Mouse (Mus musculus) midbrain, embryonic 10.5 days (tissue): ENCODE results near the gene Chrm5. TPM values are rescaled to one million over a fixed set of nuclear protein-coding genes. Genes with fewer than 3 reads are reported as not detected.

Source experiments
- DNase-seq: peaks from one replicate; pipeline ENCODE4 v3.0.0-alpha.2; 2017; ENCODE audit warnings: low spot score
- H3K27ac ChIP-seq: fragments of 300-500 bp; sonication (generic); replicated peaks from 2 replicates; pipeline ENCODE4 v1.5.1; 2016; ENCODE audit warnings: mild to moderate bottlenecking
- H3K27me3 ChIP-seq: fragments of 300-500 bp; sonication (generic); 2 replicates; pipeline ENCODE4 v1.6.1; 2016; ENCODE audit warnings: low read depth, mild to moderate bottlenecking; ENCODE audit not compliant: poor library complexity, severe bottlenecking
- H3K36me3 ChIP-seq: fragments of 300-500 bp; sonication (generic); 2 replicates; pipeline ENCODE4 v1.6.1; 2016; ENCODE audit warnings: mild to moderate bottlenecking, moderate library complexity
- H3K4me1 ChIP-seq: fragments of 300-500 bp; sonication (generic); 2 replicates; pipeline ENCODE4 v1.6.1; 2016
- H3K4me3 ChIP-seq: fragments of 300-500 bp; sonication (generic); 2 replicates; pipeline ENCODE4 v1.5.1; 2016; ENCODE audit warnings: mild to moderate bottlenecking, moderate library complexity
- H3K9me3 ChIP-seq: fragments of 300-500 bp; sonication (generic); replicated peaks from 2 replicates; pipeline ENCODE4 v1.6.1; 2016; ENCODE audit warnings: mild to moderate bottlenecking
- WGBS: fragments of 180-500 bp; shearing (Covaris S2); methylation state at CpG from one replicate; pipeline ENCODE4 v1.1.7; 2016; 5-methylcytosine and 5-hydroxymethylcytosine counted together
- polyA plus RNA-seq: library from polyadenylated mRNA; unstranded; fragments of >200 nt; fragmentation: Nextera tagmentation; extraction: Ambion mirVana; gene quantifications from 2 replicates; pipeline ENCODE4 v1.2.1, GENCODE M21; 2016

Gene Chrm5
- polyA plus RNA-seq, 1 experiment from 2014 or later = not detected

DNA sequence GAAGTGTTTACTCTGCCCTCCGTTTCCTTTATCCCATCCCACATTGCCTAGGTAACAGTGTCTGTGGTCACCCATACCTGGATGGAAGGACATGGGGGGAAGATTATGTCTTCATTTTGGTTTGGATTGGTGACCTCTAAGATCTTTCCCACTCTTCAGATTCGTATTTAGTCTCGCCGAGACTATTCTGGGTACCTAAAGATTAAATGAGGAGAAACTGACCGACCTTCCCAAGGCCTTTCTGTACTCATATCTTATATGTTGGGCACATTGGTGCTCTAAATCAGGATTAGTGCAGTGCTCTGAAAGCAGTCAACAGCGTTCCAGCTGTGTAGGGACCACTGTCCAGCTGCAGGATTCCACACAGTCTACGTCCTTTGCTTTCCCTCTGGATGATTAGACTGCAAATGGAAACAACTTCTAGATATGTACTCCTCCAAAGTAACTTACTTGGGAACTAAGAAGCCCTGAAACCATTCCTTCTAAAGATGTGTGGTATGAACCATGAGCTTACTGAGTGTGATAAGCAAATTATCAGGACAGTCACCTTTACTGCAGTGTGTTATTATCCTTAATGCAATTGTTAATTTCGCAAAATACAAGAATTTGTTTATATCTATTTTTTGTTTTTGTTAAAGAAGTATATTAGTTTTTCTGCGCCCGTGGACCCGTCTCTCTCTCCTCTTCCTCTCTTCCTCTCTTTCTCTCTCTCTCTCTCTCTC, 13.1 kb upstream of the Chrm5 start:
- no peaks in the 10 kb centered on the region; the same call in 1 of the 2 replicates for H3K27me3 ChIP-seq
- WGBS = 47% methylated on average over 11 of the region's 11 CpGs
- peak overlapping the region; percentile 99 for H3K27ac ChIP-seq
- H3K4me1 ChIP-seq = peaks cover 26% of the 10 kb centered on the region
- H3K36me3 ChIP-seq = no peaks in the 10 kb centered on the region
- peak; percentile 22 for DNase-seq
- H3K9me3 ChIP-seq = no peaks in the 10 kb centered on the region
- H3K4me3 ChIP-seq = peak overlapping the region; percentile 77

DNA sequence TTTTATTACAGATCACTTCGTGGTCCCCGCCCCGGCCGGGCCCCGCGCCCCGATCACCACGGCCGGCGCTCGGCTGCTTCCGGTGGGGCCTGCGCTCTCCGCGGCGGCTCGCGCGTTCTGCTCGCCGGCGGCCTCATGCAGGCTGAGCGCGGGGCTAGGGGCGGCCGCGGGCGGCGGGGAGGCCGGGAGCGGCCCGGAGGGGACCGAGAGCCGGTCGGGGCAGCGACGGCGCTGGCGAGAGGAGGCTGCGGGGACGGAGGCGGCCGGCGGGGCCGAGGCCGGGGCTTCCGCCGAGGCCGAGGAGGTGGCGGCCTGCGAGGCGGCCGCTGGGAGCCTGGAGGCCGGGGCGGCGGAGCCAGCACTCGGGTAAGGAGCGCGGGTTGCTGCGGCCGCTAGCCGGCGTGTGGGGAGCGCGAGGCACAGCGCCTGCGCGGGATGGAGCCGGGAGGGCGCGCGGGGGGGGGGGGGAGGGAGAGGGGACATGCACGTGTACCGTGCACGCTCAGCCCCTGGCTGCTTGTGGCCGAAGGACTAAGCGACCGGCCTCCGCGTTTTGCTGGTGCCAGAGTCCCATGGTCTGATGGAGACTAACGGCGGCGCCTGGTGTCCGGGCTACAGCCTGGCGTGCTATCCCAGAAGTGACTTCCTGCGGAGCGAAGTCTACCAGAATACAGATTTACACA, 12.4 kb upstream of the Chrm5 start, which contains the start of gene Aven:
Gene Aven (plus strand): TSS at position 109 of the 683 bp plus-strand sequence.
- under 1% methylated on average over 65 of the region's 87 CpGs for WGBS
- Histone ChIP-seq H3K27ac (peak within 1 kb of the TSS; percentile 99), H3K4me3 (peak within 1 kb of the TSS; percentile 77), H3K36me3 (no peaks in the 10 kb centered on the region), H3K4me1 (peaks cover 26% of the 10 kb centered on the region), H3K27me3 (no peaks in the 10 kb centered on the region; the same call in 1 of the 2 replicates), H3K9me3 (no peaks in the 10 kb centered on the region)
- peak; percentile 91 for DNase-seq

DNA sequence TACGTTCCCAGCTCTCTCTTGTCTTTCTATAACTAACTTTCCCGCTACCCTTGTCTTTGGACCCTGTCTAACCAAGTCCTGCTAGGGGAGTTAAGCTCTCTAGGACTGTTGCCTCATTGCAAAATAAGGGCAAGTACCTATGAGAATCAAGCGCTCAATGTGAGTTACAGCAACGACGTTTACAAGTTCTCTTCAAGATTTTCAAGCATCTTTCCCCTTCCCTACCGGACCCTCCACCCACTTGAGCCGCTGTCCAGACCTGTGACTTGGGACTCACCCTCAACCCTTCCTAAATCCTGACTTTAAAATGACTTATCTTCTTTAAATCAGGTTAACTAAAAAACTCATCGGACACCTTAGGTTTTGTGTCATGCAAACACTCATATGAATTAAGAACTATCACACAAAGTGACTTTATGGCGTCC, 11.9 kb upstream of the Chrm5 start:
- 6% methylated on average over 9 of the region's 9 CpGs for WGBS
- Histone ChIP-seq H3K36me3 (no peaks in the 10 kb centered on the region), H3K27ac (peak overlapping the region; percentile 99), H3K9me3 (no peaks in the 10 kb centered on the region), H3K27me3 (no peaks in the 10 kb centered on the region; the same call in 1 of the 2 replicates), H3K4me1 (peaks cover 26% of the 10 kb centered on the region), H3K4me3 (peak overlapping the region; percentile 77)
- DNase-seq = no peak

DNA sequence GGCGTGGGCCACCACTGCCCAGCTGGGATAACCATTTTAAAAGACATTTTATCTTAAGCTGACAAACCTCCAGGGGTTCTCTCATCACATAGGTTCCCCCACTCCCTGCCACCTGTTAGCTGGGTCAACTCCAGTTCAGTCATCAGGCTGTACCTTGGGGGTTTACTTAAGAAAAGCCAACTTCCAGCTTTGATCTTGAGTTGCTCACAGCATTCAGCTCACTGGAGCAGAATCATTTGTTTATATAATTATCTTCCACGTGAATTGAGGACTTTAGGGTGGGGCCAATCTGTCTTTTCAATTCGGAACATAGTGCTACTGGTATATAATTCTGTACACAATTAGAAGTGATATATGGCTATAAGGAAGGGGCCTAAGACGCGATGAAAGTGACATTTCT, 11.1 kb upstream of the Chrm5 start:
- no peak overlapping the region for H3K27ac ChIP-seq
- no peak overlapping the region for H3K4me3 ChIP-seq
- no peaks in the 10 kb centered on the region; the same call in 1 of the 2 replicates for H3K27me3 ChIP-seq
- peaks cover 26% of the 10 kb centered on the region for H3K4me1 ChIP-seq
- no peak for DNase-seq
- 83% methylated on average over 5 of the region's 5 CpGs for WGBS
- H3K36me3 ChIP-seq = no peaks in the 10 kb centered on the region
- H3K9me3 ChIP-seq = no peaks in the 10 kb centered on the region

DNA sequence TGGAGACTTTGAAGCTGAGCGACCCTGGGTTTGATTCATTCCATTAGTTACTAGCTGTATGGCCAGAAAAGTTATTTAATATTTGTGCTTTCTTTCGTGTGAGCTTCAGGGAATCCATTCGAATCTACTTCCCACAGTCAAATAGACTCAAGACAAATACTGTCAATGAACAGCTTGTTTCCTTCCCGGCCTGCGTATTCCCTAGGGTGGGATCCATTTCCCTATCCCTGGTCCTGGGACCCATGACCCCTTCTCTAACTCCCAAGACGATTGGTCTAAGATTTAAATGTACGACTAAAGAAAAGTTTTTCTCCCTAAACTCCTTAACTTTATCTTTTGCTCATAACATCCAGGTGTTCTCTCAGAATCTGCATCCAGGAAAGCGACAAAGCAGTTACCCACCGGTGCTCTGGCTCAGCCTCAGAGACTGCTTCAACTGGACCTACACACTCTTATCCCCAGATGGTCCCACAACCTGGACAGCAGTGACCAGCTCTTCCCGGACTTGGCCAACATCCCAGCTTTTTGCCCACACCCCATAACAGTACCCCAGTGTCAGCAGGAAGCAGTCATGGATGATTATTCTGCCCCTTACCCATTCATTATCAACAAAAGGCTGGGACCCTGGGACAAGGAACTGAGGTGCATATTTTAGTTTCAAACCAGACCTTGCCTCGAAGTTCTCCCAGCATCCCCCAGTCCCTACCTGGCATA, 10.1 kb upstream of the Chrm5 start:
- DNase-seq = no peak
- H3K27me3 ChIP-seq = no peaks in the 10 kb centered on the region; the same call in 1 of the 2 replicates

DNA sequence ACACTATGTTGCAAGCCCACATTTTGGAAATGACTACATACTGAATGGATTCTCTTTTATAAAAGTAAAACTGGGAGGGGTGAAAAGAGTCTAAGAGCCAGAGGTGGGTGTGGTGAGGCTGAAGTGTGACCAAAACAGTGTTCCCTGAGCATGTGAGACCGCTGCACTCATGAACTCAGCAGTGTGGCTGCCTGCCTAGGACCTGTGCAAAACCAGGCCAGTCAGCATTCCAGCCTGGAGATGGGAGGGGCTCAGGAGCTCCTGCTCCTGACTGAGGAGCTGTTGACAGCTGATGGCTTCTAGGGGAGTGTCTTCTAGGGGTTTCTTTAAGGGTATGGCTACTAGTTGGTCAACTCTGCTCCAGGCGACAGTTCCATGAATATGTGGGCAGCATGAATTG, 4.3 kb upstream of the Chrm5 start:
- Histone ChIP-seq H3K36me3 (no peaks in the 10 kb centered on the region), H3K27ac (no peak overlapping the region), H3K9me3 (no peaks in the 10 kb centered on the region), H3K27me3 (no peaks in the 10 kb centered on the region), H3K4me3 (no peak overlapping the region), H3K4me1 (no peaks in the 10 kb centered on the region)
- no peak for DNase-seq
- WGBS = 83% methylated on average over 2 of the region's 2 CpGs

More for the DNA sequence above, 10.1 kb upstream of the Chrm5 start:
- Histone ChIP-seq H3K9me3 (no peaks in the 10 kb centered on the region), H3K4me3 (no peak overlapping the region), H3K36me3 (no peaks in the 10 kb centered on the region), H3K4me1 (peaks cover 26% of the 10 kb centered on the region), H3K27ac (no peak overlapping the region)
- 86% methylated on average over 11 of the region's 11 CpGs for WGBS

DNA sequence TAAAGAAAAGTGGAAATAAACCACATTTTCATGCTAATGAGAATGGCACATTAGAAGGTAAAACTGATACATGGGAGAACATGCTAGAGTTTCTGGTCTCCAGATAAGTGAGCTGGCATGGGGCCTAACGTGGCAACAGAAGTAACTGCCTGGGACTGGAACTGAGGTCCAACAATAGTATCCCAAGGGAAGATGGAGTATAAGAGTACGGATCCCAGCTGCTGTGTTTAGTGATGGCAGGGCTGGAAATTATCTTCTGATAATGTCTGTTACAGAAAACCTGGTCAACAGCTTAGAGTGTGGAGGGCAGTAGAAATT, 2.7 kb upstream of the Chrm5 start:
- Histone ChIP-seq H3K9me3 (no peaks in the 10 kb centered on the region), H3K27ac (no peak overlapping the region), H3K4me3 (no peak overlapping the region), H3K27me3 (no peaks in the 10 kb centered on the region), H3K36me3 (no peaks in the 10 kb centered on the region), H3K4me1 (no peaks in the 10 kb centered on the region)
- DNase-seq = no peak
- 88% methylated on average over 2 of the region's 2 CpGs for WGBS

DNA sequence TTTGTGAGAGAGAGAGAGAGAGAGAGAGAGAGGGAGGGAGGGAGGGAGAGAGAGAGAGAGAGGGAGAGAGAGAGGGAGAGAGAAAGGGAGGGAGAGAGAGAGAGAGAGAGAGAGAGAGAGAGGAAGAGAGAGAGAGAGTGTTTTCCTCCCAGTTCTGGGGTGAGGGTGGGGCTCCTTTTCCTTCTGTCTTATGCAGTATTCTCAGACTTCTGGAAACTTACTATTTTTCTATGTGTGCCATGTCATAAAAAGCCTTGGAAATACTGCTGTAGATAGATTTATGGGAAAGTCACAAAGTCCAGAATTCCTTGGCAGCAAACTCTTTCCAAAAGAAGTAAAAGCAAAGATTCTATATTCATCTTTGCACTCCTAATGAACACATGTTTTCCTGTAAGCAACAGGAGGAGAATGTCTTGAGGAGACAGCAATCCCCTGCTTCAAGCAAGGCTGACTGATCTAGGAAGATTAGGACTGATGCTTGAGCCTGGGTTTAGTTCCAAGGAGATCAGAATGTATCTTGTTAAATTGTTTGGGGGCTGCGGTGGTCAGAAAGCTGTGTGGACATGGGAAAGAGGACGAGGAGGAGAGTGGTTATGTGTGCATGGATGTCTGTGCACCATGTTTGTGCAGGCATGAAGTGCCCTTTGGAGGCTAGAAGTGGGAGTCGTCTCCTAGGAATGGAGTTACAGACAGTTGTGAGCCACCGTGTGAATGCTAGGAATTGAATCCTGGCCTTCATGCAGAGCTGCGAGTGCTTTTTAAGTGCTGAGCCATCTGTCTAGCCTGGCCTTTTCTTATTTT, 2.2 kb upstream of the Chrm5 start:
- DNase-seq = no peak
- no peaks in the 10 kb centered on the region for H3K36me3 ChIP-seq
- WGBS = 80% methylated on average over 5 of the region's 5 CpGs

DNA sequence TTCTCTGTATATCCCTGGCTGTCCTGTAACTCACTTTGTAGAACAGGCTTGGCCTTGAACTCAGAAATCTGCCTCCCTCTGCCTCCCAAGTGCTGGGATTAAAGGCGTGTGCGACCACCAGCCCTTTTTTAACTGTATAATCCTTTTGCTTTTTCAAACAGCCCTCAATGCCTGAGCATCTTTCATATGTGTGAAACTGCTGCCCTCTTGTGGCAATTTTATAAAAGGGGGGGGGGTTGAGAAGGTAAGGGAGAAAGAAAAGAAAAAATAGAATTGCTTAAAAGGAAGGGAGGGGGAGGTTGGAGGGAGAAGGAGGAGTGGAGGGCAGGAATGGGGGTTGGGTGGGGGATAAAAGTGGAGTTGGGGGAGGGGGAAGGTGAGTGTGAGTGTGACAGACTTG, 995 bp upstream of the Chrm5 start:
- DNase-seq = peak; percentile 48
- H3K4me1 ChIP-seq = no peaks in the 10 kb centered on the region
- H3K27me3 ChIP-seq = no peaks in the 10 kb centered on the region
- WGBS = 1% methylated on average over 2 of the region's 2 CpGs
- no peaks in the 10 kb centered on the region for H3K36me3 ChIP-seq
- H3K9me3 ChIP-seq = no peaks in the 10 kb centered on the region
- no peak overlapping the region for H3K27ac ChIP-seq
- H3K4me3 ChIP-seq = no peak overlapping the region

More for the DNA sequence above, 2.2 kb upstream of the Chrm5 start:
- H3K27ac ChIP-seq = no peak overlapping the region
- no peak overlapping the region for H3K4me3 ChIP-seq
- no peaks in the 10 kb centered on the region for H3K9me3 ChIP-seq
- no peaks in the 10 kb centered on the region for H3K27me3 ChIP-seq
- no peaks in the 10 kb centered on the region for H3K4me1 ChIP-seq

DNA sequence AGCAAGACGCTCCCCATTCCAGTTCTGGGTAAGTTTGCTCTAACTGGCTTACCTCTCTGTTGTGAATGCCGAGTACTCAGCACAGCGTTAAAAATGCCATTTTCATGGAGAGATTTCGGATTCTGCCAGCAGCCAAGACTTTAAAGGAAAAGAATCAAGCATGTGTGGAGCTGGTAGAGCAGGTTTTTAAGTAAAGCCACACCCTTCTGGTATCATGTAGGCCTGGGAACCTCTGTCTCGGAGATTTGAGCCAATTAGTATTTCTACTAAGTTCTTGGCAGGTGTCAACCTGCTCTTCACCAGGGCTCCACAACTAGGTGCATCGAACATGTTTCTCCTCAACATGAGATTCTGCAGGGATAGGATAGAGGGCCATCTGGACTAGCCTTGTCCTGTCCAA, 4.0 kb downstream of the Chrm5 start:
- no peaks in the 10 kb centered on the region for H3K27me3 ChIP-seq
- H3K27ac ChIP-seq = no peak overlapping the region
- WGBS = 80% methylated on average over 6 of the region's 6 CpGs
- H3K4me1 ChIP-seq = no peaks in the 10 kb centered on the region
- H3K9me3 ChIP-seq = no peaks in the 10 kb centered on the region
- no peak overlapping the region for H3K4me3 ChIP-seq
- no peak for DNase-seq
- H3K36me3 ChIP-seq = no peaks in the 10 kb centered on the region

DNA sequence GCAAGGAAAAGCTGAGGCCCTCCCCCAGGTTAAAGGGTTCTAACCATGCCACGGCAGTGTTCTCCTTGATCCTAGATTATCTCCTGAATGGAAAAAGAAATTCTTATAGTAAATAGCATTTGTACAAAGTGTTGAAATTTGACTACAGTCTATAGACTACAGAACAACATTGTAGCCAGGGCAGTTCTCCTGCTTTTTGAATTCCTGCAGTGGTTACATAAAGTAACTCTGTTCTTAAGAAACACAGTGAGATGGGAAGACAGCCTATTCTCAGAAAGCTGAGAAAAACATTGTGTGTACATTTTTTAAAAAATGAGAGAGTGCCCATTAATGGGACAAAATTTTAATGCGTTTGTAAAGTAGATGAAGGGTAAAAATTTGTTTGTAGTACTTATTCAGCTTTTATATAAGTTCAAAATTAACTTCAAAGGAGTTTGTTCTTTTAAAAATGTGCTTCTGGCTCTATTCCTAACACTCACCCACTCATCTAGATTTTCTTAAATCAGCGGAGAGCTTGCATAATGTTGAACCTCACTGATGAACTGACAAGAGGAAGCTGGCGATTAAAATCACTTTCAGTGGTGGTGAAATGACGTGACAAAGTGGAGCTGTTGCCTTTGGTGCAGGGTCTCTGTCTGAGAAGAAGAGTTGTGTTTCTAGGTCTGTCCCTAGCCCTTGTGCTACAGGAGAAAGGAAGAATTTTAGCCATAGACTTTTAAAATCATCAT, 5.4 kb downstream of the Chrm5 start:
- DNase-seq = no peak
- H3K27me3 ChIP-seq = no peaks in the 10 kb centered on the region
- H3K4me3 ChIP-seq = no peak overlapping the region
- WGBS = 81% methylated on average over 5 of the region's 5 CpGs
- H3K27ac ChIP-seq = no peak overlapping the region
- no peaks in the 10 kb centered on the region for H3K36me3 ChIP-seq
- H3K9me3 ChIP-seq = no peaks in the 10 kb centered on the region
- peaks cover 11% of the 10 kb centered on the region; the same call in 1 of the 2 replicates for H3K4me1 ChIP-seq

DNA sequence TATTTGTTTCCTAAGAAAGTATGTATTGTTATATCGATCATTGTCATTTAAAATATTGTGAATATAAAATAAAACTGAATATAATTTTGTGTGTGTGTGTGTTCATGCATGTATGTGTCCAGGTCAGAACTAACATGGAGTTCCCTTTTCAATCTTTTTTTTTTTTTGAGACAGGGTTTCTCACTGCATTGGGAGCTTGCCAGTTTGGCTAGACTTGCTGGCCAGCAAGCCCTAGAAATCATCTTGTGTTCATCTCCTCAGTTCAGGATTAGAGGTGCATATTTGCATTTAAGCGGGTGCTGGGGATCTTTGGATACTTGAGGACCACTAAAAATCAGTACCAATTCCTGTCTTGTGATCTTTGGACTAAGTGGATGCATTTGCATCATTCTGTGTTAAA, 8.5 kb downstream of the Chrm5 start:
- Histone ChIP-seq H3K27ac (no peak overlapping the region), H3K4me1 (peaks cover 11% of the 10 kb centered on the region; the same call in 1 of the 2 replicates), H3K27me3 (no peaks in the 10 kb centered on the region), H3K36me3 (peaks cover 30% of the 10 kb centered on the region), H3K4me3 (no peak overlapping the region), H3K9me3 (no peaks in the 10 kb centered on the region)
- DNase-seq = no peak
- 87% methylated on average over 2 of the region's 2 CpGs for WGBS
